Mouse (Mus musculus) monocyte, adult 59 days (primary cell): ENCODE results near the gene Man1b1. TPM values are rescaled to one million over a fixed set of nuclear protein-coding genes. Genes with fewer than 3 reads are reported as not detected.

ENCODE experiments used
- total RNA-seq, 2 experiments: library from RNA; stranded (reverse); gene quantifications; one replicate each; pipeline ENCODE4 v1.2.4; 2023

Man1b1 gene
- 10 to 100 TPM; 33.9 to 41.6 TPM for total RNA-seq

GRCm38 (mm10) chr2:25332286-25333160 lies at the start of gene Man1b1:
Man1b1 (plus strand) TSS chr2:25332338.

GRCm38 (mm10) chr2:25287927-25288649 lies 44.0 kb upstream of the Man1b1 start, which contains the start of gene Tmem210:
Tmem210 (plus strand) TSS chr2:25288145.

GRCm38 (mm10) chr2:25289651-25290050 lies 42.5 kb upstream of the Man1b1 start, which contains the start of gene Lrrc26:
Lrrc26 (plus strand) TSS chr2:25289915.

GRCm38 (mm10) chr2:25318971-25319773 lies 13.0 kb upstream of the Man1b1 start, which contains the start of gene Grin1:
Grin1 (minus strand) TSS chr2:25319187.

GRCm38 (mm10) chr2:25356208-25357079 lies 24.3 kb downstream of the Man1b1 start, which contains the start of gene Dpp7:
Dpp7 (minus strand) TSS chr2:25356359.

GRCm38 (mm10) chr2:25365091-25365761 lies 33.1 kb downstream of the Man1b1 start, which contains the start of gene Uap1l1:
Uap1l1 (minus strand) TSS chr2:25365682.

GRCm38 (mm10) chr2:25371764-25372643 lies 39.9 kb downstream of the Man1b1 start, which contains the start of gene Sapcd2:
Sapcd2 (plus strand) TSS chr2:25372321.

GRCm38 (mm10) chr2:25395721-25396596 lies 63.8 kb downstream of the Man1b1 start, which contains the start of gene Entpd2:
Entpd2 (plus strand) TSS chr2:25395874.

GRCm38 (mm10) chr2:25399051-25399450 lies 66.9 kb downstream of the Man1b1 start, which contains the start of gene Npdc1:
Npdc1 (plus strand) TSS chr2:25399351.

Other genes with a start within 250 kb of the Man1b1 start
- not detected for gene Noxa1, start 237.2 kb upstream of the Man1b1 start, total RNA-seq
- gene Nrarp, start 151.6 kb upstream of the Man1b1 start, total RNA-seq = 1 to 10 TPM; 5.6 to 5.8 TPM
- 10 to 100 TPM; 34.6 to 36.4 TPM for gene Tor4a, start 135.5 kb upstream of the Man1b1 start, total RNA-seq
- gene Nelfb, start 120.8 kb upstream of the Man1b1 start, total RNA-seq = 10 to 100 TPM; 48.9 to 59.0 TPM
- not detected for gene Stpg3, start 117.7 kb upstream of the Man1b1 start, total RNA-seq
- gene Fam166a, start 113.6 kb upstream of the Man1b1 start, total RNA-seq = not detected
- 10 to 100 TPM; 47.5 to 50.6 TPM for gene Tubb4b, start 107.6 kb upstream of the Man1b1 start, total RNA-seq
- not detected for gene Slc34a3, start 98.0 kb upstream of the Man1b1 start, total RNA-seq
- not detected for gene Rnf224, start 95.6 kb upstream of the Man1b1 start, total RNA-seq
- under 1 TPM in 1 of 2 experiments, not detected in 1; 0.88 TPM for gene Rnf208, start 90.1 kb upstream of the Man1b1 start, total RNA-seq
- gene Cysrt1, start 89.9 kb upstream of the Man1b1 start, total RNA-seq = not detected
- gene AL732309.1, start 85.5 kb upstream of the Man1b1 start, total RNA-seq = 1 to 10 TPM; 2.3 to 2.6 TPM
- 10 to 100 TPM; 14.0 to 21.2 TPM for gene Tmem203, start 76.9 kb upstream of the Man1b1 start, total RNA-seq
- 10 to 100 TPM; 21.1 to 24.9 TPM for gene Tprn, start 69.7 kb upstream of the Man1b1 start, total RNA-seq
- 10 to 100 TPM; 49.1 TPM for gene Ssna1, start 59.9 kb upstream of the Man1b1 start, total RNA-seq
- 10 to 100 TPM; 83.4 to 88.1 TPM for gene Anapc2, start 59.9 kb upstream of the Man1b1 start, total RNA-seq
- not detected for gene Tmem210, start 44.2 kb upstream of the Man1b1 start, total RNA-seq
- gene Lrrc26, start 42.4 kb upstream of the Man1b1 start, total RNA-seq = not detected
- not detected for gene Grin1, start 13.2 kb upstream of the Man1b1 start, total RNA-seq
- gene Dpp7, start 24.0 kb downstream of the Man1b1 start, total RNA-seq = 10 to 100 TPM; 25.9 to 31.9 TPM
- 10 to 100 TPM; 24.7 to 30.9 TPM for gene Uap1l1, start 33.3 kb downstream of the Man1b1 start, total RNA-seq
- not detected for gene Sapcd2, start 40.0 kb downstream of the Man1b1 start, total RNA-seq
- not detected for gene Entpd2, start 63.5 kb downstream of the Man1b1 start, total RNA-seq
- not detected for gene Npdc1, start 67.0 kb downstream of the Man1b1 start, total RNA-seq
- gene Fut7, start 90.9 kb downstream of the Man1b1 start, total RNA-seq = 10 to 100 TPM; 15.6 to 17.3 TPM
- gene Abca2, start 96.4 kb downstream of the Man1b1 start, total RNA-seq = 10 to 100 TPM; 35.3 to 36.1 TPM
- gene Clic3, start 124.5 kb downstream of the Man1b1 start, total RNA-seq = not detected
- gene Paxx, start 128.8 kb downstream of the Man1b1 start, total RNA-seq = 10 to 100 TPM; 24.0 to 34.2 TPM
- not detected for gene Ptgds, start 137.7 kb downstream of the Man1b1 start, total RNA-seq
- gene Lcn12, start 161.6 kb downstream of the Man1b1 start, total RNA-seq = not detected
- 10 to 100 TPM; 53.7 to 55.4 TPM for gene Fbxw5, start 168.4 kb downstream of the Man1b1 start, total RNA-seq
- 1 to 10 TPM in 1 of 2 experiments, not detected in 1; 1.0 TPM for gene C8g, start 169.4 kb downstream of the Man1b1 start, total RNA-seq
- gene Traf2, start 214.6 kb downstream of the Man1b1 start, total RNA-seq = 10 to 100 TPM; 26.9 to 27.7 TPM
- gene Edf1, start 225.5 kb downstream of the Man1b1 start, total RNA-seq = 100 to 1,000 TPM; 117 to 141 TPM
- 1 to 10 TPM; 1.4 to 1.7 TPM for gene Mamdc4, start 242.5 kb downstream of the Man1b1 start, total RNA-seq
- 1 to 10 TPM; 6.0 to 7.4 TPM for gene Phpt1, start 242.9 kb downstream of the Man1b1 start, total RNA-seq
- 1 to 10 TPM; 2.2 to 3.5 TPM for gene Ajm1, start 249.4 kb downstream of the Man1b1 start, total RNA-seq